Mouse (Mus musculus): ENCODE results near the gene Lrwd1. TPM values are rescaled to one million over a fixed set of nuclear protein-coding genes. Genes with fewer than 3 reads are reported as not detected.

The Lrwd1 gene
- total and polyA plus RNA-seq, 3 experiments: 52.2 to 62.1 (median 54.3) TPM

- H3K4me3 ChIP-seq (replicated peaks in 1 of 3; ENCODE audit: low read depth in 2 of 3, low read length in 2 of 3, poor library complexity in 1 of 3): no peak overlapping the region
- no peak overlapping the region for H3K9ac ChIP-seq (ENCODE audit: insufficient read depth, low read depth)
- in situ Hi-C loops (cut with MboI; ENCODE audit: low pct_ligation_motif_present, low pct_unique_long_range_greater_than_20kb, low sequenced_read_pairs) (loop anchor here (5.0 kb wide), 2 partner anchors 38 to 57 kb away; partner anchors contain the start of gene Rasa4), dilution Hi-C loops (cut with MboI; ENCODE audit: extremely low pct_ligation_motif_present, extremely low pct_unique_long_range_greater_than_20kb, low sequenced_read_pairs) (no loop called here)
- H3K9me3 ChIP-seq (replicated peaks; ENCODE audit: low read length): peaks cover 7% of the 10 kb centered on the region
- no peaks in the 10 kb centered on the region for H3K27me3 ChIP-seq (replicated peaks)
- H3K79me2 ChIP-seq (replicated peaks; ENCODE audit: control insufficient read depth, extremely low read depth, insufficient read depth, poor library complexity, severe bottlenecking): peaks cover 11% of the 10 kb centered on the region
- H3K4me2 ChIP-seq (ENCODE audit: insufficient read depth, low read depth, poor library complexity, severe bottlenecking): no peak overlapping the region
- no peak overlapping the region for H3K27ac ChIP-seq (ENCODE audit: insufficient read depth, low read depth)
- H3K4me1 ChIP-seq (ENCODE audit: control insufficient read depth in 1 of 2, insufficient read depth in 2 of 2): peaks cover 6 to 19% of the 10 kb centered on the region in 2 experiments
- TF ChIP-seq E2F4 (IDR thresholded peaks at IDR 0.05; ENCODE audit: insufficient replicate concordance, low read depth, low read length): no peak
- TF ChIP-seq IRF4 (IDR thresholded peaks at IDR 0.05; ENCODE audit: low read depth, low read length): no peak
- TF ChIP-seq CTCF (conservative IDR thresholded peaks at IDR 0.05 in 1 of 2, IDR thresholded peaks at IDR 0.05 in 1 of 2; ENCODE audit: low read depth in 2 of 2, low read length in 2 of 2): no peak
- no peak for TF ChIP-seq MAX (IDR thresholded peaks at IDR 0.05; ENCODE audit: low read length)
- TF ChIP-seq GABPA (IDR thresholded peaks at IDR 0.05; ENCODE audit: insufficient replicate concordance, low read depth, low read length): no peak
- TF ChIP-seq MXI1 (IDR thresholded peaks at IDR 0.05; ENCODE audit: low read depth, low read length): no peak
- TF ChIP-seq EP300 (IDR thresholded peaks at IDR 0.05; ENCODE audit: low read length): no peak
- TF ChIP-seq ZKSCAN1 (IDR thresholded peaks at IDR 0.05; ENCODE audit: borderline replicate concordance, low read depth, low read length): no peak
- no peak for TF ChIP-seq BHLHE40 (IDR thresholded peaks at IDR 0.05; ENCODE audit: low read depth, low read length)
- TF ChIP-seq POLR2AphosphoS2 (IDR thresholded peaks at IDR 0.05; ENCODE audit: low read depth, low read length): no peak
- TF ChIP-seq TBP (conservative IDR thresholded peaks at IDR 0.05; ENCODE audit: low read depth, low read length): no peak
- no peak for TF ChIP-seq USF2 (conservative IDR thresholded peaks at IDR 0.05; ENCODE audit: low read depth, low read length)
- H3K36me3 ChIP-seq (replicated peaks in 1 of 2; ENCODE audit: control insufficient read depth in 1 of 2, insufficient read depth in 1 of 2, low read length in 1 of 2): peaks cover 27 to 49% of the 10 kb centered on the region in 2 experiments
- no peak for DNase-seq (ENCODE audit: extremely low read depth)
These were observed 3.5 kb upstream of the Lrwd1 start for GRCm38 (mm10) chr5:136139393-136139792.

GRCm38 (mm10) chr5:136137658-136138274 lies 1.9 kb upstream of the Lrwd1 start:
- H3K27ac ChIP-seq (ENCODE audit: insufficient read depth, low read depth): no peak overlapping the region

More at GRCm38 (mm10) chr5:136137658-136138274, 1.9 kb upstream of the Lrwd1 start:
- Histone ChIP-seq H3K9me3 (replicated peaks; ENCODE audit: low read length) (peaks cover 4% of the 10 kb centered on the region), H3K36me3 (replicated peaks in 1 of 2; ENCODE audit: control insufficient read depth in 1 of 2, insufficient read depth in 1 of 2, low read length in 1 of 2) (peaks cover 38 to 64% of the 10 kb centered on the region in 2 experiments), H3K79me2 (replicated peaks; ENCODE audit: control insufficient read depth, extremely low read depth, insufficient read depth, poor library complexity, severe bottlenecking) (peaks cover 11% of the 10 kb centered on the region), H3K4me1 (ENCODE audit: control insufficient read depth in 1 of 2, insufficient read depth in 2 of 2) (peaks cover 6 to 20% of the 10 kb centered on the region in 2 experiments), H3K4me3 (replicated peaks in 1 of 3; ENCODE audit: low read depth in 2 of 3, low read length in 2 of 3, poor library complexity in 1 of 3) (no peak overlapping the region), H3K27me3 (replicated peaks) (no peaks in the 10 kb centered on the region), H3K9ac (ENCODE audit: insufficient read depth, low read depth) (no peak overlapping the region), H3K4me2 (ENCODE audit: insufficient read depth, low read depth, poor library complexity, severe bottlenecking) (peak overlapping the region; percentile 60; the same call in 1 of the 2 replicates)
- peak; percentile 81 for DNase-seq (ENCODE audit: extremely low read depth)
- no peak for TF ChIP-seq EP300 (IDR thresholded peaks at IDR 0.05; ENCODE audit: low read length)
- TF ChIP-seq E2F4 (IDR thresholded peaks at IDR 0.05; ENCODE audit: insufficient replicate concordance, low read depth, low read length): no peak
- no peak for TF ChIP-seq SIN3A (IDR thresholded peaks at IDR 0.05; ENCODE audit: low read length)
- TF ChIP-seq ZNF384 (IDR thresholded peaks at IDR 0.05; ENCODE audit: low read depth, low read length): peak; percentile 87
- TF ChIP-seq RAD21 (IDR thresholded peaks at IDR 0.05; ENCODE audit: low read depth, low read length): peak; percentile 50
- no peak for TF ChIP-seq ZC3H11A (IDR thresholded peaks at IDR 0.05; ENCODE audit: low read depth, low read length)
- peak; percentile 26; the same call in 1 of the 2 replicates for TF ChIP-seq SMC3 (IDR thresholded peaks at IDR 0.05; ENCODE audit: low read depth, low read length)
- peak; percentile 69; the same call in 1 of the 2 replicates for TF ChIP-seq MYC (IDR thresholded peaks at IDR 0.05; ENCODE audit: low read depth, low read length)
- peak; percentile 23; the same call in 1 of the 2 replicates for TF ChIP-seq MAX (IDR thresholded peaks at IDR 0.05; ENCODE audit: low read length)
- TF ChIP-seq CTCF (conservative IDR thresholded peaks at IDR 0.05 in 1 of 2, IDR thresholded peaks at IDR 0.05 in 1 of 2; ENCODE audit: low read depth in 2 of 2, low read length in 2 of 2): peak; percentile 41 to 73; a peak in 3 of 4 replicates
- dilution Hi-C loops (cut with MboI; ENCODE audit: extremely low pct_ligation_motif_present, extremely low pct_unique_long_range_greater_than_20kb, low sequenced_read_pairs): no loop called here
- in situ Hi-C loops (cut with MboI; ENCODE audit: low pct_ligation_motif_present, low pct_unique_long_range_greater_than_20kb, low sequenced_read_pairs): loop anchor here (5.0 kb wide), 2 partner anchors 40 to 55 kb away; partner anchors contain the start of gene Rasa4
